Mouse (Mus musculus): Measurements from ENCODE around the gene Tbx5. TPM values are rescaled to one million over a fixed set of nuclear protein-coding genes. Genes with fewer than 3 reads are reported as not detected.

The Tbx5 gene
- total and polyA plus RNA-seq, 3 experiments: not detected

DNA sequence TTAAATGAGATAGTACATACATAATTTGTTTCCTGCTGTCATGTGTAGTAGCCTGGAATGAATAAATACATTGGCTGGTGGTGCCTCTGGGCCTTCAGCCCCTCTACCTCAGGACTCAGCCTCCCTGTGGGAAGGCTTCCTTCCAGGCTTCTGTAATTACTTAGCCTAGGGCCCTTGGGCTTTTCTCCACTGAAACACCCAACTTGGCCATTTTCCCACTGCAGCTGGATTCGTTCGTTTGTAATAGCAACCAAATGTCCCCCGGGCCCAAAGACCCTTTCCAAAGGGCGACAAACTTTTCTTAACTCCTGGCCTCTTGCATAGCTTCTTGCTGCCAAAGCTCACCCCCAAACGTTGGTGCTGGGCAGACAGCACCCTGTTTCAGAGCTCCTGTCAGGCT, 40.8 kb upstream of the Tbx5 start:
- TF ChIP-seq USF1 (IDR thresholded peaks at IDR 0.05; ENCODE audit: low read depth, low read length) (no peak), POLR2A (IDR thresholded peaks at IDR 0.05; ENCODE audit: control insufficient read depth in 1 of 2, insufficient read depth in 1 of 2, low read depth in 1 of 2, low read length in 2 of 2, poor library complexity in 1 of 2) (no peak), NRF1 (IDR thresholded peaks at IDR 0.05; ENCODE audit: insufficient read depth, low read depth, low read length, poor library complexity, severe bottlenecking) (no peak), TBP (IDR thresholded peaks at IDR 0.05; ENCODE audit: low read depth, low read length) (no peak), CHD1 (IDR thresholded peaks at IDR 0.05; ENCODE audit: low read depth, low read length) (no peak), ZNF384 (IDR thresholded peaks at IDR 0.05; ENCODE audit: low read depth, low read length) (no peak), GABPA (IDR thresholded peaks at IDR 0.05; ENCODE audit: low read depth, low read length) (no peak), ZC3H11A (IDR thresholded peaks at IDR 0.05; ENCODE audit: low read depth, low read length) (no peak), GATA1 (IDR thresholded peaks at IDR 0.05; ENCODE audit: low read depth, low read length) (no peak), MYC (IDR thresholded peaks at IDR 0.05; ENCODE audit: low read depth, low read length) (no peak), JUND (IDR thresholded peaks at IDR 0.05; ENCODE audit: low read depth, low read length) (no peak), RAD21 (IDR thresholded peaks at IDR 0.05; ENCODE audit: low read depth, low read length) (no peak), BHLHE40 (IDR thresholded peaks at IDR 0.05; ENCODE audit: borderline replicate concordance, low read depth, low read length) (no peak), ETS1 (IDR thresholded peaks at IDR 0.05; ENCODE audit: low read depth, low read length) (no peak), RCOR1 (IDR thresholded peaks at IDR 0.05; ENCODE audit: low read depth, low read length) (no peak), MEF2A (IDR thresholded peaks at IDR 0.05; ENCODE audit: extremely low read depth, insufficient replicate concordance, low read depth, low read length, poor library complexity, severe bottlenecking) (no peak), MXI1 (IDR thresholded peaks at IDR 0.05; ENCODE audit: low read depth, low read length) (no peak), TAL1 (IDR thresholded peaks at IDR 0.05; ENCODE audit: low read length) (no peak)
- H3K36me3 ChIP-seq (ENCODE audit: control insufficient read depth in 1 of 2, insufficient read depth in 2 of 2, low read length in 2 of 2): no peaks in the 10 kb centered on the region
- no peak overlapping the region for H3K9ac ChIP-seq (ENCODE audit: control insufficient read depth, low read depth, low read length, poor library complexity, severe bottlenecking)

DNA sequence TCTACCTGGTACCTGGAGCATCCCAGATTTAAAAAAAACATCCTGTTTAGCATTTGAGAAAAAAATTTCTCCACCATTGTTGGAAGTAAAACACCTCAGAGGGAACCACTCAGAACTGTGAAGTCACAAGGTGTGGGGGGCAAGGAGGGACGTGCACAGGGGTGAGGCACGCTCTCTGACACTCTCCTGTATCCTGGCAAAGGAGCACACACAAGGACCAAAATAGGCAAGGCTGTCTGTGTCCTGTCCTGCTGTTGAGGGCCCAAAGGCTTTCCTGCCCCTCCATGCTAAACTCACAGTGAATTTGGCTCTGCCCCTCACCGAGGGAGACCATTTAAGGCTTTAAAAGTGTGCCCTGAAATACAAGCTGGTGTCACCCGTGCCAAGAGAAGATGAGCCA, 38.5 kb upstream of the Tbx5 start:
- no peak for DNase-seq (ENCODE audit: low read depth, low spot score)
- H3K9ac ChIP-seq (ENCODE audit: control insufficient read depth, low read depth, low read length, poor library complexity, severe bottlenecking): no peak overlapping the region
- no peak overlapping the region for H3K4me3 ChIP-seq (ENCODE audit: control insufficient read depth in 1 of 2, insufficient read depth in 1 of 2, low read depth in 2 of 2, low read length in 2 of 2)
- H3K27me3 ChIP-seq (ENCODE audit: control insufficient read depth in 1 of 2, insufficient read depth in 2 of 2, low read length in 2 of 2): no peaks in the 10 kb centered on the region
- H3K27ac ChIP-seq (ENCODE audit: control insufficient read depth, low read depth, low read length): no peak overlapping the region
- no peak for TF ChIP-seq TBP (IDR thresholded peaks at IDR 0.05; ENCODE audit: low read depth, low read length)
- no peak for TF ChIP-seq MAX (IDR thresholded peaks at IDR 0.05; ENCODE audit: low read length)
- no peak for TF ChIP-seq SIN3A (IDR thresholded peaks at IDR 0.05; ENCODE audit: low read length)
- TF ChIP-seq MXI1 (IDR thresholded peaks at IDR 0.05; ENCODE audit: low read depth, low read length): no peak
- TF ChIP-seq GATA1 (IDR thresholded peaks at IDR 0.05; ENCODE audit: low read depth, low read length): no peak
- no peaks in the 10 kb centered on the region for H3K36me3 ChIP-seq (ENCODE audit: control insufficient read depth in 1 of 2, insufficient read depth in 2 of 2, low read length in 2 of 2)
- no peaks in the 10 kb centered on the region for H3K79me2 ChIP-seq (ENCODE audit: control insufficient read depth, insufficient read depth, low read length, poor library complexity)
- no peaks in the 10 kb centered on the region for H3K4me1 ChIP-seq (ENCODE audit: control insufficient read depth in 1 of 2, insufficient read depth in 2 of 2, low read length in 2 of 2)
- no peaks in the 10 kb centered on the region for H3K9me3 ChIP-seq (replicated peaks; ENCODE audit: insufficient read depth, low read length)

More for the DNA sequence above, 40.8 kb upstream of the Tbx5 start:
- H3K27ac ChIP-seq (ENCODE audit: control insufficient read depth, low read depth, low read length): no peak overlapping the region
- no peaks in the 10 kb centered on the region for H3K79me2 ChIP-seq (ENCODE audit: control insufficient read depth, insufficient read depth, low read length, poor library complexity)
- no peak for DNase-seq (ENCODE audit: low read depth, low spot score)
- no peaks in the 10 kb centered on the region for H3K9me3 ChIP-seq (replicated peaks; ENCODE audit: insufficient read depth, low read length)
- no peak overlapping the region for H3K4me3 ChIP-seq (ENCODE audit: control insufficient read depth in 1 of 2, insufficient read depth in 1 of 2, low read depth in 2 of 2, low read length in 2 of 2)
- no peaks in the 10 kb centered on the region for H3K27me3 ChIP-seq (ENCODE audit: control insufficient read depth in 1 of 2, insufficient read depth in 2 of 2, low read length in 2 of 2)
- no peaks in the 10 kb centered on the region for H3K4me1 ChIP-seq (ENCODE audit: control insufficient read depth in 1 of 2, insufficient read depth in 2 of 2, low read length in 2 of 2)
